Mouse (Mus musculus) embryo, embryonic 10 days (tissue): ENCODE data around the gene Tac1.
"Not testable (repeated sequence)": the region's sequence is repeated elsewhere in the genome, so short reads cannot be mapped to it uniquely, and the experiment has no call there.

Experiments
- DNase-seq: peaks from one replicate; pipeline ENCODE4 v3.0.0-alpha.2; 2015; ENCODE audit warnings: low spot score

The Tac1 gene

DNA sequence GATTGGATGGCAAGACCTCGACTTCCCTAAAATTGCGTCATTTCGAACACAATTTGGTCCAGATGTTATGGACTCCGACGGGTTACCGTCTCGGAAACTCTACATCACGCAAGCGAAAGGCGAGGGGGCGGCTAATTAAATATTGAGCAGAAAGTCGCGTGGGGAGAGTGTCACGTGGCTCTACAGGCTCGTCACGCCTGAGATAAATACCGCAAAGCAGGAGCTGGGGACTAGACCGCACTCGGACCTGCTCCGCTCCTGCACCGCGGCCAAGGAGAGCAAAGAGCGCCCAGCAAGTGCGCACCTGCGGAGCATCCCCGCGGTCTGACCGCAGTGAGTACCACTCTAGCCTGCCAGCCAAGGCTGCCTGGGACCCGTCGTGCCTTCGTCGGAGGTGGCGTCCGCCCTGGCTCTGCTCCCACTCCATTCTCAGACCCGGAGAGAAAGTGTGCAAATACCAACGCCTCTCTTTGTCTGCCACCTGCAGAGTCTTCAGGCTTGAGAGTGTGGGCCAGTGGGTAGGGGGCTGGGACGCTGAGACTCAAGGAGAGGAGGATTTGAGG, at the start of gene Tac1:
TSS of gene Tac1 (plus strand) at position 51 of the 563 bp plus-strand sequence.
- DNase-seq, result peak; percentile 27

DNA sequence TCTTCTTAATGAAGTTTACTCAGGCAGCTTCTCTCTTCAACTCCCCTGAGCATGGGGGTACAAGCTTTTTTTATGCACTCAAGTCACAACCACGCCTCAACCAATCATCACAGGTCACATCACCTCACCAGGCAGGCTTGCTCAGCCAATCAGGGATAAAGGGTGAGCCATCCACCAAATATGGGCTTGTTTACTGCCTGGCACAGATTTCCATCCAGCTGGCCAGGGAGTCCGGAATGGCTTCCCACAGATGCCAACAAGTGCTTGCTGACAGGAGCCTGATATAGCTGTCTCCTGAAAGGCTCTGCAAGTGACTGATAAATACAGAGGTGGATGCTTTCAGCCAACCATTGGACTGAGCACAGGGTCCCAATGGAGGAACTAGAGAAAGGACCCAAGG, 11.2 kb upstream of the Tac1 start:
- not testable (repeated sequence) for DNase-seq

DNA sequence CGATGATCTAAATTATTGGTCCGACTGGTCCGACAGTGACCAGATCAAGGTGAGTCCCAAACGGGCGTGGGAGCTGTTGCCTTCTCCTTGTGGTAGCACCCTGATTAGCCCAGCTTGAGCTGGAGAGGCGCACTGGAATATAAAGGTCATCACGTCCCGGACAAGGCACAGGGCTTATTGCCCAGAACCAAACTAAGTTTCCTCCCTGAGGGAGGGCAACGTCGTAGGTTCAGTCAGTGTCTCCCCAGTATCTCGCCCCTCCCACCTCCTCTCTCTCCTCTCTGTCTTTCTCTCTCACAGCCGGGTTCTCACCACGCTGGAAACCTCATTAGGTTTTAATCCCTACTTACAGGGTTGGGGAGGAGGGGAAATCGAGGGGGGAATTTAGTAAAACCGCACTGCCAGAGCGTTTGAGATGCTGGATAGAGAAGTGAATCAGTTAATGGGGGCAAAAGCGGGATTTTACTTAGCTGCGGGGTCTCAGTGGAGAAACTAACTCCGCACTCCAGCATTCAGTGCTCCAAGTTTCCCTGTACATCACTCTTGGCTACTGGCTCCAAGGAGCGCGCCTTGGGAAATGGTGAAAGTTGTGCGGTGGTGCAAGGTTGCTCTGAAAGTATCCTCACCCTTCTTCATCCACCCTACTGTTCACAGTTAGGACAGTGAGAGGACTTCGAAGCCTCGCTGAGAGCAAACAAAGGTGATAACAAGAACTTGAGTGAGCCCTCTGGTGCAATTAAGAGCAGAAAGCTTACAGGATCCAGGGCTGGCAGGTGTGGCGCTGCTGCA, 1.2 kb downstream of the Tac1 start:
- peak; percentile 27 for DNase-seq

DNA sequence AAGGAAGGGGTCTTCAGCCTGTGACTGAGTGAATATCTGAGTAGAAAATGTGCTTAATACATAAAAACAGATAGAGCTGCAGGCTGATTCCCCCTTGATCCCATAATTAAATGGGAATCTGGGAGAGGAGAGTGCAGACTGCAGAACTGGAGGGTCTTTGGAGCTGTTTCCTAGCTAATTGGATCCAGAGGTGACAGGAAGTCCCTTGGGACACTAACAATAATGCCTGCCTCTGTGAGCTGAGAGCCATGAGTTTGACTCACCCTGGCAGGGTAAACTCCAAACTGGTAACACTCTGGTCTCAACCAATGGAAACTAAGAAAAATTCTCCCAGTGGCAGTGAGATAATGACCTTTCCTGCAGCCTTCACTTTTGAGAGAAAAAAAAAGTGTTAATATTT, 3.5 kb downstream of the Tac1 start:
- peak; percentile 62 for DNase-seq

DNA sequence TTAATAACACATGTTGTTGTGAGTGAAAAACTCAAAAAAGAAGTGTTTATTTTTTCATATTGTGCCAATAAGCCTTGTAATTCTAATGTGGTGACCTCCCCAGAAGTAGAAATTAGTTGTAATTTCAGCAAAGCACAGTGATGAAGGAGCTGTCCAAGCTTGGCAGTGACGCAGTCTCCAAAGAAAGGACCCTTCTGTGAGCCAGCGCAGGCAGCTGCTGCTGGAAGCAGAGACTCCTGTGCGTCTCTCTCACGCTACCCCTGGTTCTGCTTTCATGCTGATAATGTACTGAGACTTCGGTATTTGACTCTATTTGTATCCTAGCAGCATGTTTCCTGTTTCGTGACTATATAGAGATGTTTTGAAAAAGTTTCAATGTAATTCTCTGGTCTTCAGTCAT, 7.8 kb downstream of the Tac1 start:
- DNase-seq, result peak; percentile 6

DNA sequence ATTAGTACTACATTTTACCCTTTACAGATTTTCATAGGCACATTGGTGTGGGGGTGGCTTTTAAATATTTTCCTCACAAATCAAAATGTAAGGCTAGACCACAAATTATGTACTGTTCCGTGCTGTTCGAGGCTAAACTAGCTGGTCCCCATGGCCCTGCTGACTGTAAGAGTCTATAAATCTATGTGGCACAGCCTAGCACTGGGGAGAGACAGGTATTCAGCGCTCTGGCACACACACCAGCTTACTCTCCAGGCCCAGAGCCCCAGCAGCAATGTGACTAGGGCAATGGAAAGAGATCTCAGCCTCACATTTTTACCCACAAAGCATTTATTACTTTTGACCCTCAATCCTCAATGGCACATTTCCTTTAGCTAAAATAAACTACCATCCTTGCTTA, 9.9 kb downstream of the Tac1 start:
- no peak for DNase-seq

DNA sequence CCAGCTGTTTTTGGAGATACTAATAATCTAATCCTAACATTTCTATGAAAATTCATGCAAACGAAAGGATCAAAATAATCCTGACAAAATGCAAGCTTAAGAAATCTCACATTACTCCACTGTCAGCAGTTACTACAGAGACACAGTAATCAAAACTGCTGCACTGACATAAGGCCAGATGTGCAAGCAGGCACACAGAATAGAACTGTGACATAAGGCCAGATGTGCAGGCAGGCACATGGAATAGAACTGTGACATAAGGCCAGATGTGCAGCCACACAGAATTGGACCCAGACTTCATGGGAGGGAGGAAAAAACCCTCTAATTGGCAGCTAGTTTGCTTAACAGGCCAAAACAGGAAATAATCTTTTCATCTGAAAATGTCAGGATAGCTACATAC, 16.5 kb downstream of the Tac1 start:
- DNase-seq, result no peak

DNA sequence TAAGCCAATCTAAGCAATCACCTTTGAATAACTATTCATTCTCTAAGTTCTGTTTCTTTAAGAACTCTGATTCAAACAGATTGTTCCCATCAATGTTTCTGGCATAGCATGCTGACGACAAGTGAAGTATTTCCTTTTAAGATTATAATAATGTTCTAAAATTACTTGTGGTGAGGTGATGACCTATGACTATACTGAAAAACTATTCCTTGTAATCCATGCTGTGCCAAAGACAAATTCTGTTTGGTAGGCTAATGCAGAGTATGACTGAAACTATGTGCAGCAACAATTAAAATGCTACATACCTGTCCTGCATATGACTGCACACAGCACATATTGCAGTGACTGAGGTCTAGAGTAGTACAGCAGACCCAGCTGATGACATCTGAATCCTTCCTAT, 23.4 kb downstream of the Tac1 start:
- DNase-seq, result no peak

DNA sequence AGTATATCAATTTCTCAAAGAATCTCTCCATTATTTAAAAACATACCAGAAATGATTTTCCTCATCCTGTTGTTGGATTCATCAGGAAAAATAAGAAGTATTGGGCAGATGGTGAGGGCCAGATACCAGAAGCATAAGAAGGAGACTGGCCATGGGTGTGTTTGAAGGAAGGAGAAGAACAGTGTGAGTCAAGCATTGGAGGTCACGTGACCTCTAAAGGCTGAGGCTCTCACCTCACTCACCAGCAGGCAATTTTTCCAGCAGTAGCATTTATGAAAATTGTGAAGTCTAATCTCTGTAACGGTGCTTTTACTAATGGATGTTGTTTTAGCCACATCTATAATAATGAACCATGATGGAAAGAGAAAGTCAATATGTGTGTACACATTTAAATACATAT, 39.8 kb downstream of the Tac1 start:
- no peak for DNase-seq

DNA sequence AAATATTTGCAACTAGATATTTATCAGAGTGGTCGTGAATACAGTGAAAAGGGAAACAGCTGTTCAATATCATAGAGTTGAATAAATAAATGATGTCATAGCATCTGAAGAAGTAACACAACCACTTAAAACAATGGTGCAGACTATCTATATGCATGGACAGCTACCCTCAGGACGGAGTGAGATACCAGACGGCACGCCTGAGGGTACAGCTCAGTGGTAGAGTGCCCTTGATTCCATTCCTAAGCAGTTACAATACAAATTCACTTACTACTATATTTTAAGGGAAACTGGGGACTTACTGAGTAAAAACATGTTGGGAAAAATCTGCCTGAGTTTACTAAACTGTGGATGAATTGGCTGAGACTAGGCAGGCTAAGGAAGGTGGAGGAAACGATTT, 43.7 kb downstream of the Tac1 start:
- no peak for DNase-seq

DNA sequence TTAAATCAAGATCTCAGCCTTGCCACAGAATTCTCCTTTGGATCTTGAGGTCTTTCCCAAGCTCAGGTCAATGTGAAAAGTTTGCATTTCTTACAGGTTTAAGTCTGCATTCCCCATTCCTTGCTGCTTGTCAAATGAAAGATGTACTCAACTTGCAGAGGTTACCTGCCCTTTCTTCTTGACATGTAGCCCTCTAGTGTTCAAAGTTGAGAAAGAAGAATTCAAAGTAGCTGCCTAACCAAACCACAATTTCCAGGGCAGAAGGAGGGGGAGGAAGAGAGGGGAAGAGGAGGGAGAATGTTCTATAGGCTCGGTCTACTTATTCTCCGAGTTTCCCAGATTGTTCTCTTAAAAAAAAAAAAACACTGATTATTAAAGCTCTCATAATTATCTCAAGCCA, 45.5 kb downstream of the Tac1 start:
- DNase-seq, result peak; percentile 39

DNA sequence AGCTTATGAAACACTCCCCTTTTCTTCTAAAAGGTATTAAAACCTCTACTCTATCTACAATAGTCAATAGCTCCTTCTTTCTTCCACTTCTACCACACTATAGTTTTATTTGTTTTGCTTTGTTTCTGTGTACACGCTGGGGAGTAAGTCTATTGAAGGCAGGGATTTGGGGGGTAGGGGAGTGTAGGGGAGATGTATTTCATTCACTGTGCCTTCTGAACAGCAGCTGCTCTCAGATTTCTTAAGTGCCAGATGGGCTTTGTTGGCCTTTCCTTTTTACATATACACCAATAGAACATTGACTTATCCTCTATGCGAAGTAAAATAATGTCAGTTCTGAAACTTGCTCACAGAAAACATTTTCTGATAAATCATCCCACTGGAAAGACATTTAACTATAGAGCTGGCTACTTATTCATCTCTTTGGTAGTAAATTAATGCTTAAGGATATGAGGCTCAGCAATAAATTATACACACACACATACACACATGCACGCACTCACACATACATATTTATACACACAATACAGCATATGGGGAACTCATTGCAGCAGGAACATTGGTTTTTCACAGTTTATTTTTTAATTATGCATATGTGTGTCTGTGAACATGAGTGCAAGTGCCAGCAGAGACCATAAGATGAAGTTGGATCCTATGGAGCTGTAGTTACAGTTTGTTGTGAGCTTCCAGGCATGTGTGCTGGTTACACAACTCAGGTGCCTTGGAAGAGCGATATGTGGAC, 46.8 kb downstream of the Tac1 start:
- DNase-seq, result no peak

DNA sequence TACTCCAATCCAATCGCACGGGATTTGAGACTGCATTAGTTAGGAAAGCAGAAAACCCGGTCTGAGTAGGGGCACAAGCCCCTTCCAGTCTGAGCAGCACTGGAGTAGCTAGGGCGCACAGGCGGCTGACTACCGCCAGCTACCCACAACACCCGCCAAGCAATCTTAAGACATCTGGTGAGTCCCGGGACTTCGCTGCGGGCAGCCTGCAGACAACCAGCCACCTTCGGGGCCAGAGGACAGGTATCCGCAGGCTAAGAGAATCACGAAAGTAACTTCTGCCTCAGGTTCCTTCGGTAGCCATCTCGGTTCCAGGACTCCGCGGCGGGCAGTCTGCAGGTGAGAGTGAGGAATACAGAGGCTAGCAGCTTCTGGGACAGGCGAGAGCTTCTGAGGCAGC, 59.0 kb downstream of the Tac1 start:
- DNase-seq, result not testable (repeated sequence)
